Mouse (Mus musculus) lung, adult 2 months (tissue): ENCODE measurements at regions not wholly inside any gene's neighbourhood (a gene's known extent, or its start where the extent isn't known, plus 50 kb on each side); places are given as distances from the start of the nearest gene placed in this dataset.

Experiments used
- CTCF ChIP-seq: fragments of 200-500 bp; IDR thresholded peaks from 2 replicates; pipeline ENCODE4 v1.5.1; 2011; ENCODE audit warnings: mild to moderate bottlenecking, low read length, control low read depth; ENCODE audit not compliant: insufficient read depth
- POLR2A ChIP-seq: fragments of 200-500 bp; IDR thresholded peaks from 2 replicates; pipeline ENCODE4 v1.6.1; 2011; ENCODE audit warnings: low read depth, mild to moderate bottlenecking, control low read depth, low read length, borderline replicate concordance; ENCODE audit errors: extremely low read depth

DNA sequence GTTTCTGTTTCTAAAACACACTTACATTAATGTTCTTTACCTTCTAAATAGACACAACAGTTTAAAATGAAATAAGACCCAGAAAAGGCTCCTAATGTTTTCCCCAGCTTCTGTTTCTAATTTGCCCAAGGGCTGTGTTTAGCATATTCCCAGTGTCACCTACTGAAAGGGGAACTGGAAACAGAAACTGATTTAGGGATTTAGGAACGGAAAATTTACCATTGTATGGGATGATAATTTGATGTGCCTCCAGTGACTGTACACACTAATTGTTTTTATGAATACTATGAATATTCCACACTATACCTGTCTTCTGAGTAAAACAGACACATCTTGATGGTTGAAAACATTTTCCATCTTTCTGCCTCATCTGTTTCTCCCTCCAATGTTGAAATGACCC is 728.0 kb upstream of the Cited2 start:
- TF ChIP-seq CTCF (no peak), POLR2A (no peak)
